Mouse (Mus musculus) neural tube, embryonic 11.5 days (tissue): ENCODE results near the gene Prune1. TPM values are rescaled to one million over a fixed set of nuclear protein-coding genes. Genes with fewer than 3 reads are reported as not detected.

Experiments
- ATAC-seq: fragments of 200-750 bp; cut with Nextera tagmentation; 2 replicates; pipeline ENCODE4 v1.8.0; 2017; ENCODE audit warnings: moderate number of reproducible peaks, mild to moderate bottlenecking, moderate TSS enrichment, moderate library complexity; ENCODE audit not compliant: insufficient read depth, low FRiP score, low TSS enrichment
- DNase-seq: peaks from one replicate; pipeline ENCODE4 v3.0.0-alpha.2; 2015; ENCODE audit warnings: low spot score
- H3K27ac ChIP-seq: fragments of 300-500 bp; sonication (generic); 2 replicates; pipeline ENCODE4 v1.5.1; 2014; ENCODE audit warnings: low read depth, mild to moderate bottlenecking, low read length
- H3K27me3 ChIP-seq: fragments of 300-500 bp; sonication (generic); 2 replicates; pipeline ENCODE4 v1.6.1; 2014; ENCODE audit warnings: mild to moderate bottlenecking, low read length, mixed read lengths; ENCODE audit not compliant: control insufficient read depth, insufficient read depth
- H3K36me3 ChIP-seq: fragments of 300-500 bp; sonication (generic); 2 replicates; pipeline ENCODE4 v1.6.1; 2014; ENCODE audit warnings: mild to moderate bottlenecking, low read length, moderate library complexity, mixed read lengths; ENCODE audit not compliant: control insufficient read depth, insufficient read depth
- H3K4me1 ChIP-seq: fragments of 300-500 bp; sonication (generic); 2 replicates; pipeline ENCODE4 v1.6.1; 2014; ENCODE audit warnings: low read length, mixed read lengths; ENCODE audit not compliant: control insufficient read depth, insufficient read depth
- H3K4me2 ChIP-seq: fragments of 300-500 bp; sonication (generic); 2 replicates; pipeline ENCODE4 v1.6.1; 2014; ENCODE audit warnings: low read depth, mild to moderate bottlenecking, moderate library complexity
- H3K4me3 ChIP-seq: fragments of 300-500 bp; sonication (generic); 2 replicates; pipeline ENCODE4 v1.5.1; 2014; ENCODE audit warnings: low read depth, low read length
- H3K9ac ChIP-seq: fragments of 300-500 bp; sonication (generic); 2 replicates; pipeline ENCODE4 v1.6.1; 2014; ENCODE audit warnings: mild to moderate bottlenecking, low read length
- H3K9me3 ChIP-seq: fragments of 300-500 bp; sonication (generic); 2 replicates; pipeline ENCODE4 v1.6.1; 2016; ENCODE audit warnings: low read length; ENCODE audit not compliant: control insufficient read depth
- WGBS: fragments of 180-500 bp; shearing (Covaris S2); extraction: QIAGEN DNeasy Blood & Tissue Kit; methylation state at CpG from one replicate; pipeline ENCODE4 v1.1.7; 2014; 5-methylcytosine and 5-hydroxymethylcytosine counted together
- polyA plus RNA-seq: library from polyadenylated mRNA; unstranded; fragments of >200 nt; fragmentation: Nextera tagmentation; extraction: Ambion mirVana; gene quantifications from 2 replicates; pipeline ENCODE4 v1.2.1, GENCODE M21; 2014

Gene Prune1
- polyA plus RNA-seq, 1 experiment from 2014 or later: 32.4 TPM

DNA sequence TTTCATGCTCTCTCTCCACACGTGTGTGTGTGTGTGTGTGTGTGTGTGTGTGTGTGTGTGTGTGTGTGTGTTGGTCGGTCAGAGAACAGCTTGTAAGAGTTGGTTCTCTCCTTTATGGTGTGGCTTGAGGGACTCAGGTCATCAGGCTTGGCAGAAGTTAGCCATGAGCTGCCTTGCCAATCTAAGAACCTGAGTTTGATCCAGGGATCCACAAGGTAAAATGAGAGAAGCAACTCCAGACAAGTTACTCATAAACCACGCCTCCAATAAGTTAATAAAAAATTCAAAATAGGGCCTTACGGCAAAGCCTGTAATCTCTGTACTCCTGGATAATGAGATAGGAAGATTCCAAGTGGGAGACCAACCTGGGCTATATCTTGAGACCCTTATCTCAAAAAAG is 73.6 kb downstream of the Prune1 start:
- H3K4me3 ChIP-seq: no peak overlapping the region
- H3K27me3 ChIP-seq: no peaks in the 10 kb centered on the region
- DNase-seq (no peak), ATAC-seq (no peak)
- 90% methylated on average over 4 of the region's 4 CpGs for WGBS
- H3K9me3 ChIP-seq: no peaks in the 10 kb centered on the region
- no peak overlapping the region for H3K4me2 ChIP-seq
- H3K9ac ChIP-seq: no peak overlapping the region
- H3K4me1 ChIP-seq: no peaks in the 10 kb centered on the region
- no peaks in the 10 kb centered on the region; the same call in 1 of the 2 replicates for H3K36me3 ChIP-seq
- H3K27ac ChIP-seq: no peak overlapping the region

DNA sequence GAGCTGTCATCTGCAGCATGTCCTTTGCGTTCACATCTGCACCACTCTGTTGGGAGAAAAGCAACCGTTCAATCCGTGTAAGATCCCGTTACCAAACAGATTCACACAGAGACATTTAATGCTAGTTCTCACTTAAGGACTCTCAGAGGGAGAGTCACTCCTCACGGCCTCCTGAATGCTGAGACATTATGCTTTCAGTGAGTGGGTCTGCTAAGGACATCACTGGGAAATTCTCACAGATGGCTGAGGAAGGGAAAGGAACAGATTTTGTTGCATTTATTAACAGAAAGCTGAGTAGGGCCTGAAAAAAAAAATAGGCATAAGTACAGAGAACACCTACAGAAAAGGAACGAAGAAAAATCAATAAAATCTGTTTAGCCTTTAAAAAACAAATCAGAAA is 78.0 kb downstream of the Prune1 start:
- H3K4me2 ChIP-seq: no peak overlapping the region
- H3K4me3 ChIP-seq: no peak overlapping the region
- WGBS: 93% methylated on average over 6 of the region's 6 CpGs
- H3K36me3 ChIP-seq: peaks cover 6% of the 10 kb centered on the region; the same call in 1 of the 2 replicates
- H3K9ac ChIP-seq: no peak overlapping the region
- H3K27me3 ChIP-seq: no peaks in the 10 kb centered on the region
- H3K27ac ChIP-seq: no peak overlapping the region
- DNase-seq (no peak), ATAC-seq (no peak)
- H3K4me1 ChIP-seq: no peaks in the 10 kb centered on the region
- no peaks in the 10 kb centered on the region for H3K9me3 ChIP-seq

Other genes with a start within 250 kb of the Prune1 start
- gene Psmd4, start 239.5 kb downstream of the Prune1 start, polyA plus RNA-seq: 315 and 321 TPM in 2 replicates
- 12.3 and 13.4 TPM in 2 replicates for gene Pip5k1a, start 175.1 kb downstream of the Prune1 start, polyA plus RNA-seq
- 243 and 248 TPM in 2 replicates for gene Vps72, start 171.1 kb downstream of the Prune1 start, polyA plus RNA-seq
- 0.57 and 1.0 TPM in 2 replicates for gene Tmod4, start 157.6 kb downstream of the Prune1 start, polyA plus RNA-seq
- 85.0 and 89.6 TPM in 2 replicates for gene Scnm1, start 148.1 kb downstream of the Prune1 start, polyA plus RNA-seq
- 15.5 and 17.9 TPM in 2 replicates for gene Lysmd1, start 148.0 kb downstream of the Prune1 start, polyA plus RNA-seq
- 1.4 and 1.5 TPM in 2 replicates for gene Tnfaip8l2, start 139.7 kb downstream of the Prune1 start, polyA plus RNA-seq
- gene Sema6c, start 121.6 kb downstream of the Prune1 start, polyA plus RNA-seq: 22.5 and 24.4 TPM in 2 replicates
- 4.7 and 4.8 TPM in 2 replicates for gene Gabpb2, start 64.2 kb downstream of the Prune1 start, polyA plus RNA-seq
- gene Cdc42se1, start 53.3 kb downstream of the Prune1 start, polyA plus RNA-seq: 104 and 109 TPM in 2 replicates
- 173 and 176 TPM in 2 replicates for gene Mllt11, start 49.9 kb downstream of the Prune1 start, polyA plus RNA-seq
- 0.33 TPM in 1 of 2 replicates, not detected in the other for gene Gm128, start 40.5 kb downstream of the Prune1 start, polyA plus RNA-seq
- 0.31 and 0.54 TPM in 2 replicates for gene Bnipl, start 30.9 kb downstream of the Prune1 start, polyA plus RNA-seq
- gene Mindy1, start 731 bp downstream of the Prune1 start, polyA plus RNA-seq: 46.1 and 48.1 TPM in 2 replicates
- gene Anxa9, start 25.1 kb upstream of the Prune1 start, polyA plus RNA-seq: 1.2 TPM in 2 replicates
- 107 and 109 TPM in 2 replicates for gene Cers2, start 32.7 kb upstream of the Prune1 start, polyA plus RNA-seq
- gene Setdb1, start 75.1 kb upstream of the Prune1 start, polyA plus RNA-seq: 67.1 and 68.7 TPM in 2 replicates
- gene 4930558C23Rik, start 120.8 kb upstream of the Prune1 start, polyA plus RNA-seq: not detected in 2 replicates
- gene Arnt, start 152.3 kb upstream of the Prune1 start, polyA plus RNA-seq: 23.4 and 27.2 TPM in 2 replicates
- 7.3 and 8.4 TPM in 2 replicates for gene Ctsk, start 217.2 kb upstream of the Prune1 start, polyA plus RNA-seq
- 8.3 and 8.8 TPM in 2 replicates for gene Ctss, start 244.7 kb upstream of the Prune1 start, polyA plus RNA-seq